Mouse (Mus musculus) limb, embryonic 12.5 days (tissue): ENCODE results near the gene Gm49333. TPM values are rescaled to one million over a fixed set of nuclear protein-coding genes. Genes with fewer than 3 reads are reported as not detected.
A peak's percentile ranks its signal among the peaks of the same experiment; 100 is the strongest.
"Not testable (repeated sequence)": the region's sequence is repeated elsewhere in the genome, so short reads cannot be mapped to it uniquely, and the experiment has no call there.

Experiments used
- ATAC-seq: fragments of 200-750 bp; cut with Nextera tagmentation; 2 replicates; pipeline ENCODE4 v1.8.0; 2017; ENCODE audit warnings: low read depth, moderate TSS enrichment; ENCODE audit not compliant: insufficient number of reproducible peaks, insufficient read depth, low FRiP score, low TSS enrichment
- H3K27ac ChIP-seq: fragments of 300-500 bp; sonication (generic); 2 replicates; pipeline ENCODE4 v1.5.1; 2016; ENCODE audit warnings: mild to moderate bottlenecking, moderate library complexity
- H3K27me3 ChIP-seq: fragments of 300-500 bp; sonication (generic); 2 replicates; pipeline ENCODE4 v1.6.1; 2016; ENCODE audit warnings: mild to moderate bottlenecking, moderate library complexity
- H3K36me3 ChIP-seq: fragments of 300-500 bp; sonication (generic); 2 replicates; pipeline ENCODE4 v1.6.1; 2016; ENCODE audit warnings: mild to moderate bottlenecking, moderate library complexity
- H3K4me1 ChIP-seq: fragments of 300-500 bp; sonication (generic); replicated peaks from 2 replicates; pipeline ENCODE4 v1.6.1; 2016
- H3K4me2 ChIP-seq: fragments of 300-500 bp; sonication (generic); 2 replicates; pipeline ENCODE4 v1.6.1; 2016; ENCODE audit warnings: mild to moderate bottlenecking, moderate library complexity
- H3K4me3 ChIP-seq: fragments of 300-500 bp; sonication (generic); replicated peaks from 2 replicates; pipeline ENCODE4 v1.5.1; 2016; ENCODE audit warnings: mild to moderate bottlenecking
- H3K9ac ChIP-seq: fragments of 300-500 bp; sonication (generic); replicated peaks from 2 replicates; pipeline ENCODE4 v1.6.1; 2016; ENCODE audit warnings: mild to moderate bottlenecking, moderate library complexity
- H3K9me3 ChIP-seq: fragments of 300-500 bp; sonication (generic); 2 replicates; pipeline ENCODE4 v1.6.1; 2016; ENCODE audit warnings: mild to moderate bottlenecking, moderate library complexity
- WGBS: fragments of 180-500 bp; shearing (Covaris S2); methylation state at CpG from one replicate; pipeline ENCODE4 v1.1.7; 2016; 5-methylcytosine and 5-hydroxymethylcytosine counted together
- polyA plus RNA-seq: library from polyadenylated mRNA; unstranded; fragments of >200 nt; fragmentation: Nextera tagmentation; extraction: Ambion mirVana; gene quantifications from 2 replicates; pipeline ENCODE4 v1.2.1, GENCODE M21; 2016

Gm49333 gene
- polyA plus RNA-seq, 1 experiment from 2014 or later, result not detected

- 0 out of 2 replicates have a peak, but pooled peaks have one; percentile 47 for ATAC-seq
- peaks cover 16% of the 10 kb centered on the region; the same call in 1 of the 2 replicates for H3K4me1 ChIP-seq
- H3K4me3 ChIP-seq, result peak within 1 kb of the TSS; percentile 65
- H3K36me3 ChIP-seq, result no peaks in the 10 kb centered on the region
- 7% methylated on average over 52 of the region's 54 CpGs for WGBS
- no peaks in the 10 kb centered on the region for H3K9me3 ChIP-seq
- peak within 1 kb of the TSS; percentile 77 for H3K9ac ChIP-seq
- peaks cover 33% of the 10 kb centered on the region for H3K27me3 ChIP-seq
- H3K27ac ChIP-seq, result no peak within 1 kb of the TSS
- peak within 1 kb of the TSS; percentile 93 for H3K4me2 ChIP-seq
Measured at GRCm38 (mm10) chr16:20629731-20630634, 18.6 kb downstream of the Gm49333 start, which contains the start of gene Ece2. TSS of gene Ece2 (plus strand) at chr16:20629828.

- Histone ChIP-seq H3K4me2 (no peak overlapping the region), H3K27me3 (no peaks in the 10 kb centered on the region), H3K9me3 (no peaks in the 10 kb centered on the region), H3K4me3 (no peak overlapping the region), H3K27ac (no peak overlapping the region), H3K4me1 (no peaks in the 10 kb centered on the region), H3K36me3 (no peaks in the 10 kb centered on the region), H3K9ac (no peak overlapping the region)
- ATAC-seq, result no peak
- 79% methylated on average over 8 of the region's 8 CpGs for WGBS
Measured at GRCm38 (mm10) chr16:20637410-20637809, 26.0 kb downstream of the Gm49333 start.

GRCm38 (mm10) chr16:20638367-20638766 is 27.0 kb downstream of the Gm49333 start:
- Histone ChIP-seq H3K9ac (no peak overlapping the region; the same call in 1 of the 2 replicates), H3K9me3 (no peaks in the 10 kb centered on the region), H3K4me1 (no peaks in the 10 kb centered on the region), H3K36me3 (no peaks in the 10 kb centered on the region), H3K27me3 (no peaks in the 10 kb centered on the region), H3K4me3 (no peak overlapping the region), H3K4me2 (no peak overlapping the region), H3K27ac (no peak overlapping the region)
- no peak for ATAC-seq
- 80% methylated on average over 8 of the region's 8 CpGs for WGBS

GRCm38 (mm10) chr16:20642161-20642560 is 30.8 kb downstream of the Gm49333 start:
- ATAC-seq, result 0 out of 2 replicates have a peak, but pooled peaks have one; percentile 31

GRCm38 (mm10) chr16:20643911-20644310 is 32.5 kb downstream of the Gm49333 start:
- H3K9me3 ChIP-seq, result no peaks in the 10 kb centered on the region
- no peak overlapping the region for H3K9ac ChIP-seq
- no peak for ATAC-seq
- H3K4me2 ChIP-seq, result no peak overlapping the region
- H3K4me3 ChIP-seq, result no peak overlapping the region
- no peaks in the 10 kb centered on the region for H3K27me3 ChIP-seq
- WGBS, result 86% methylated on average over 7 of the region's 7 CpGs
- H3K27ac ChIP-seq, result no peak overlapping the region
- H3K36me3 ChIP-seq, result no peaks in the 10 kb centered on the region
- no peaks in the 10 kb centered on the region for H3K4me1 ChIP-seq

More at GRCm38 (mm10) chr16:20642161-20642560, 30.8 kb downstream of the Gm49333 start:
- WGBS, result 4% methylated on average over 8 of the region's 8 CpGs
- no peak overlapping the region for H3K9ac ChIP-seq
- H3K27ac ChIP-seq, result no peak overlapping the region
- H3K36me3 ChIP-seq, result no peaks in the 10 kb centered on the region
- no peaks in the 10 kb centered on the region for H3K27me3 ChIP-seq
- H3K4me1 ChIP-seq, result no peaks in the 10 kb centered on the region
- no peak overlapping the region for H3K4me3 ChIP-seq
- H3K4me2 ChIP-seq, result no peak overlapping the region
- no peaks in the 10 kb centered on the region for H3K9me3 ChIP-seq

GRCm38 (mm10) chr16:20651076-20651946 is 39.9 kb downstream of the Gm49333 start, which contains the start of gene Psmd2:
TSS of gene Psmd2 (plus strand) at chr16:20651652.
- WGBS, result 2% methylated on average over 46 of the region's 46 CpGs
- H3K4me2 ChIP-seq, result peak within 1 kb of the TSS; percentile 90
- H3K27ac ChIP-seq, result peak within 1 kb of the TSS; percentile 70
- peak; percentile 93 for ATAC-seq
- peak within 1 kb of the TSS; percentile 86 for H3K9ac ChIP-seq
- H3K27me3 ChIP-seq, result no peaks in the 10 kb centered on the region
- H3K4me1 ChIP-seq, result peaks cover 13% of the 10 kb centered on the region
- no peaks in the 10 kb centered on the region for H3K9me3 ChIP-seq
- H3K4me3 ChIP-seq, result peak within 1 kb of the TSS; percentile 86
- H3K36me3 ChIP-seq, result peaks cover 27% of the 10 kb centered on the region

GRCm38 (mm10) chr16:20651947-20652310 is 40.5 kb downstream of the Gm49333 start:
- Histone ChIP-seq H3K9ac (peak overlapping the region; percentile 86), H3K27me3 (no peaks in the 10 kb centered on the region), H3K36me3 (peaks cover 33% of the 10 kb centered on the region), H3K9me3 (no peaks in the 10 kb centered on the region), H3K27ac (no peak overlapping the region), H3K4me3 (peak overlapping the region; percentile 86), H3K4me1 (peaks cover 13% of the 10 kb centered on the region), H3K4me2 (peak overlapping the region; percentile 90)
- no peak for ATAC-seq
- 13% methylated on average over 12 of the region's 12 CpGs for WGBS

- no peak overlapping the region for H3K27ac ChIP-seq
- WGBS, result 50% methylated on average over 2 of the region's 2 CpGs
- 0 out of 2 replicates have a peak overlapping the region, but pooled peaks have one; percentile 90 for H3K4me2 ChIP-seq
- no peak overlapping the region for H3K9ac ChIP-seq
- H3K9me3 ChIP-seq, result no peaks in the 10 kb centered on the region
- ATAC-seq, result no peak
- H3K27me3 ChIP-seq, result no peaks in the 10 kb centered on the region
- no peak overlapping the region for H3K4me3 ChIP-seq
- H3K36me3 ChIP-seq, result peaks cover 47% of the 10 kb centered on the region
- peaks cover 13% of the 10 kb centered on the region for H3K4me1 ChIP-seq
Measured at GRCm38 (mm10) chr16:20653315-20653714, 41.9 kb downstream of the Gm49333 start.

- no peak overlapping the region for H3K4me3 ChIP-seq
- no peak overlapping the region for H3K27ac ChIP-seq
- no peak overlapping the region for H3K9ac ChIP-seq
- H3K9me3 ChIP-seq, result no peaks in the 10 kb centered on the region
- ATAC-seq, result no peak
- peaks cover 5% of the 10 kb centered on the region for H3K4me1 ChIP-seq
- H3K27me3 ChIP-seq, result no peaks in the 10 kb centered on the region
- 93% methylated on average over 4 of the region's 4 CpGs for WGBS
- no peak overlapping the region for H3K4me2 ChIP-seq
- H3K36me3 ChIP-seq, result peaks cover 91% of the 10 kb centered on the region
Measured at GRCm38 (mm10) chr16:20657661-20658060, 46.3 kb downstream of the Gm49333 start.

- H3K4me1 ChIP-seq, H3K9ac ChIP-seq, ATAC-seq, H3K27me3 ChIP-seq, H3K4me3 ChIP-seq, H3K27ac ChIP-seq, H3K4me2 ChIP-seq, H3K9me3 ChIP-seq: not testable (repeated sequence)
- 88% methylated on average over 3 of the region's 6 CpGs for WGBS
- H3K36me3 ChIP-seq, result peaks cover 25% of the 10 kb centered on the region
Measured at GRCm38 (mm10) chr16:20668013-20668412, 56.6 kb downstream of the Gm49333 start, which contains the start of gene Eif4g1. TSS of gene Eif4g1 (plus strand) at chr16:20668313.

GRCm38 (mm10) chr16:20670291-20670690 is 58.9 kb downstream of the Gm49333 start:
- Histone ChIP-seq H3K4me2 (no peak overlapping the region), H3K4me1 (peaks cover 19% of the 10 kb centered on the region), H3K27me3 (no peaks in the 10 kb centered on the region), H3K9me3 (no peaks in the 10 kb centered on the region), H3K36me3 (peaks cover 20% of the 10 kb centered on the region), H3K4me3 (no peak overlapping the region), H3K9ac (no peak overlapping the region), H3K27ac (no peak overlapping the region)
- WGBS, result 87% methylated on average over 3 of the region's 3 CpGs
- ATAC-seq, result no peak
